ENCODE assay signal across 10 mouse cellular contexts in the genomic region with DNA sequence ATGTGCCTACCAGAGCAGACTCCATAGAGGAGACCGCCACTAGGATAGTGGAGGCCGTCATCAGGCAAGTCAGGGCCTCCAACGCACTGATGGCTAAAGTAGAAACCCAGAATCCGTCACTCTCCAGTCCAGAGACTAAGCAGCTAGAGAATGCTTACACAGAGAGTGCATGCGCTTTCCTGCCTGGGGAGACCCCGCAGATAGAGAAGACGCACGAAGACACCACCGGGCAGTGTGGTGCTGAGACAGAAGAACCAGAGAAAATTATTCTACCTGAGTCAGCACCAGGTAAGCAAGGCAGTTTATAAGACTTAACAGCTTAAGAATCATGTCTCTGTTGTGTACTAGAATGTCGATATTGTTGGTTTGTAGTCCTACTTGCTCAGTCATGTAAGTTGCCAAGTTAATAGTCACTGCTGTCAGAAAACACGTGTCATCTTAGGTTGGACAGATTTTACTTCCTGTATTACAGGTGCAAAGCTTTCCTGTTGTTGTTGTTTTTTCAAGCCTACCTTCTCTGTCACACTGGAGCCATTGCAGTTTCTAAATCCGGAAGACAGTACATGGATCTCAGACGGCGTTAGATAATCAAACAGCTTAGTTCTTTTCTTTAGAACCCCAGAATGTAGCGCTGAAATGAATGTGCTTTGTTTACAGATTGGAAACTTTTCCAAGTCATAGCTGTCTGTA.
DNase-seq lines count a peak whose midpoint lies in the region; ATAC-seq and TF ChIP-seq lines count a peak whose summit lies in the region.
"Had no signal": no experiment of that assay in that cellular context is flagged by ENCODE, and none has a peak within 500 bp of the region (broad histone marks: within the 10 kb centered on the region; RNA-seq: fewer than 3 reads in every experiment).

No protein-coding gene starts in this region.

- 34% methylated on average over 15 of the region's 15 CpGs for WGBS in heart, adult 2 months
- WGBS in lung, embryonic 16.5 days, result 70% methylated on average over 15 of the region's 15 CpGs
- 77% methylated on average over 15 of the region's 15 CpGs for WGBS in intestine, embryonic 14.5 days
- WGBS in small intestine, adult 2 months, result 73% methylated on average over 15 of the region's 15 CpGs

- peak overlapping the region; percentile 12 for H3K9ac ChIP-seq in heart, adult 2 months (ENCODE audit: low read depth, low read length)
- H3K9ac ChIP-seq in lung, embryonic 16.5 days (ENCODE audit: low read length), result no peak overlapping the region
- H3K9ac ChIP-seq in intestine, embryonic 14.5 days (ENCODE audit: low read length), result no peak overlapping the region
- H3K9ac ChIP-seq: midbrain, embryonic 15.5 days had no signal

- peaks cover 28% of the 10 kb centered on the region for H3K4me1 ChIP-seq in heart, adult 2 months (ENCODE audit: control insufficient read depth, insufficient read depth, low read length)
- H3K4me1 ChIP-seq in lung, embryonic 16.5 days (replicated peaks; ENCODE audit: control insufficient read depth, insufficient read depth, low read length), result peaks cover 24% of the 10 kb centered on the region
- H3K4me1 ChIP-seq in intestine, embryonic 14.5 days (replicated peaks; ENCODE audit: control insufficient read depth, insufficient read depth, low read length), result peaks cover 30% of the 10 kb centered on the region; the same call in 1 of the 2 replicates
- peaks cover 31% of the 10 kb centered on the region; the same call in 1 of the 2 replicates for H3K4me1 ChIP-seq in small intestine, adult 2 months (ENCODE audit: control insufficient read depth, insufficient read depth, insufficient read length, low read length)
- H3K4me1 ChIP-seq: midbrain, embryonic 15.5 days had no signal

- H3K36me3 ChIP-seq in heart, adult 2 months (ENCODE audit: control insufficient read depth, insufficient read depth, low read length), result peaks cover 41% of the 10 kb centered on the region
- H3K36me3 ChIP-seq in lung, embryonic 16.5 days (ENCODE audit: control insufficient read depth, insufficient read depth, low read length), result peaks cover 22% of the 10 kb centered on the region
- peaks cover 39% of the 10 kb centered on the region for H3K36me3 ChIP-seq in intestine, embryonic 14.5 days (ENCODE audit: control insufficient read depth, insufficient read depth, low read length)
- peaks cover 24% of the 10 kb centered on the region for H3K36me3 ChIP-seq in small intestine, adult 2 months (ENCODE audit: control insufficient read depth, insufficient read depth, low read length)
- H3K36me3 ChIP-seq: midbrain, embryonic 15.5 days had no signal

- intact Hi-C loops in heart, adult 2 months (cut with DNase I), result loop anchor here (2.0 to 5.0 kb wide), 2 partner anchors 35 to 214 kb away; no protein-coding TSS in a partner anchor

- peak overlapping the region; percentile 37 for H3K4me2 ChIP-seq in lung, embryonic 16.5 days (ENCODE audit: low read depth, low read length)
- H3K4me2 ChIP-seq in intestine, embryonic 14.5 days (ENCODE audit: low read length), result no peak overlapping the region
- H3K4me2 ChIP-seq: midbrain, embryonic 15.5 days had no signal

- peak; percentile 1; the same call in 1 of the 2 replicates for ATAC-seq in lung, embryonic 16.5 days (ENCODE audit: low read depth)
- ATAC-seq in intestine, embryonic 14.5 days (replicated peaks; ENCODE audit: low FRiP score, low TSS enrichment, low read depth), result no peak
- ATAC-seq: midbrain, embryonic 15.5 days had no signal

- H3K9me3 ChIP-seq in lung, embryonic 16.5 days (ENCODE audit: control insufficient read depth, low read length), result no peaks in the 10 kb centered on the region
- no peaks in the 10 kb centered on the region for H3K9me3 ChIP-seq in intestine, embryonic 14.5 days (ENCODE audit: control insufficient read depth, low read length)
- H3K9me3 ChIP-seq: midbrain, embryonic 15.5 days had no signal

- peaks cover 3% of the 10 kb centered on the region; the same call in 1 of the 2 replicates for H3K79me2 ChIP-seq in heart, adult 2 months (replicated peaks; ENCODE audit: control insufficient read depth, insufficient read depth, low read length)

- peak overlapping the region; percentile 92 for H3K27ac ChIP-seq in heart, adult 2 months
- peak overlapping the region; percentile 82 for H3K27ac ChIP-seq in lung, embryonic 16.5 days (ENCODE audit: low read length)
- H3K27ac ChIP-seq in intestine, embryonic 14.5 days (ENCODE audit: low read depth), result 0 out of 2 replicates have a peak overlapping the region, but pooled peaks have one; percentile 18
- peak overlapping the region; percentile 94 for H3K27ac ChIP-seq in small intestine, adult 2 months (ENCODE audit: insufficient read depth, low read depth, low read length)
- H3K27ac ChIP-seq: midbrain, embryonic 15.5 days had no signal

- no peak for TF ChIP-seq CTCF in heart, adult 2 months (IDR thresholded peaks at IDR 0.05)
- no peak for TF ChIP-seq CTCF in small intestine, adult 2 months (IDR thresholded peaks at IDR 0.05; ENCODE audit: extremely low read depth, insufficient read length, insufficient replicate concordance, low read depth, low read length)

- peak overlapping the region; percentile 60 for H3K4me3 ChIP-seq in heart, adult 2 months
- H3K4me3 ChIP-seq in lung, embryonic 16.5 days (ENCODE audit: low read length), result no peak overlapping the region
- no peak overlapping the region for H3K4me3 ChIP-seq in intestine, embryonic 14.5 days (ENCODE audit: low read depth, low read length)
- peak overlapping the region; percentile 19 for H3K4me3 ChIP-seq in small intestine, adult 2 months (ENCODE audit: low read depth, low read length)
- H3K4me3 ChIP-seq: midbrain, embryonic 15.5 days had no signal

- DNase-seq in heart, adult 2 months, result no peak
- no peak for DNase-seq in heart, postnatal 4 days
- no peak for DNase-seq in lung, postnatal 36 days
- no peak for DNase-seq in intestine, embryonic 14.5 days (ENCODE audit: low spot score)
- no peak for DNase-seq in urinary bladder, postnatal 10 days (ENCODE audit: low spot score)
- DNase-seq in layer of hippocampus, adult 11-12 months (ENCODE audit: low spot score), result no peak
- DNase-seq: cerebellum, adult 2 months had no signal

- no peak for TF ChIP-seq POLR2A in heart, adult 2 months (IDR thresholded peaks at IDR 0.05; ENCODE audit: insufficient read depth, low read depth, low read length)
- no peak for TF ChIP-seq POLR2A in small intestine, adult 2 months (IDR thresholded peaks at IDR 0.05; ENCODE audit: low read depth, low read length)

- TF ChIP-seq EP300 in heart, adult 2 months (IDR thresholded peaks at IDR 0.05; ENCODE audit: insufficient read depth, low read depth, low read length), result no peak

- H3K27me3 ChIP-seq in heart, adult 2 months (ENCODE audit: control insufficient read depth, insufficient read depth, low read length), result no peaks in the 10 kb centered on the region
- H3K27me3 ChIP-seq in lung, embryonic 16.5 days (ENCODE audit: control insufficient read depth, insufficient read depth, low read depth, low read length), result no peaks in the 10 kb centered on the region
- no peaks in the 10 kb centered on the region for H3K27me3 ChIP-seq in intestine, embryonic 14.5 days (replicated peaks; ENCODE audit: control insufficient read depth, insufficient read depth, low read length)
- H3K27me3 ChIP-seq in small intestine, adult 2 months (ENCODE audit: control insufficient read depth, insufficient read depth, low read length), result no peaks in the 10 kb centered on the region
- H3K27me3 ChIP-seq: midbrain, embryonic 15.5 days had no signal

Comparison
In these comparisons a context has a peak if more than half of its experiments do, and no peak if none do; other contexts are left out.
1. H3K27ac ChIP-seq: peak in every context shown above with its lines; median percentile 94 in small intestine, adult 2 months; 92 in heart, adult 2 months; 82 in lung, embryonic 16.5 days; 18 in intestine, embryonic 14.5 days.
2. H3K4me3 ChIP-seq: peak in heart, adult 2 months (single experiment) and small intestine, adult 2 months (single experiment); none in lung, embryonic 16.5 days (single experiment) and intestine, embryonic 14.5 days (single experiment).